Mouse (Mus musculus): Measurements from ENCODE around the gene Serpind1. TPM values are rescaled to one million over a fixed set of nuclear protein-coding genes. Genes with fewer than 3 reads are reported as not detected.

Serpind1 gene
- polyA plus RNA-seq (2017; shearing (Covaris generic)) = 0.29 TPM

GRCm38 (mm10) chr16:17331116-17331515, at the start of gene Serpind1:
TSS of gene Serpind1 (plus strand) at chr16:17331371.

Other genes with a start within 250 kb of the Serpind1 start
- 247 TPM for gene Ppil2, start 220.1 kb upstream of the Serpind1 start, polyA plus RNA-seq (2017; shearing (Covaris generic))
- gene 2610318N02Rik, start 206.2 kb upstream of the Serpind1 start, polyA plus RNA-seq (2017; shearing (Covaris generic)) = 3.0 TPM
- gene Sdf2l1, start 199.0 kb upstream of the Serpind1 start, polyA plus RNA-seq (2017; shearing (Covaris generic)) = 34.7 TPM
- gene Ydjc, start 186.8 kb upstream of the Serpind1 start, polyA plus RNA-seq (2017; shearing (Covaris generic)) = 19.4 TPM
- 2.0 TPM for gene Ccdc116, start 184.1 kb upstream of the Serpind1 start, polyA plus RNA-seq (2017; shearing (Covaris generic))
- gene Ube2l3, start 128.7 kb upstream of the Serpind1 start, polyA plus RNA-seq (2017; shearing (Covaris generic)) = 289 TPM
- not detected for gene Rimbp3, start 122.8 kb upstream of the Serpind1 start, polyA plus RNA-seq (2017; shearing (Covaris generic))
- 2.4 TPM for gene Hic2, start 97.8 kb upstream of the Serpind1 start, polyA plus RNA-seq (2017; shearing (Covaris generic))
- 145 TPM for gene Tmem191c, start 55.3 kb upstream of the Serpind1 start, polyA plus RNA-seq (2017; shearing (Covaris generic))
- gene Snap29, start 74.6 kb downstream of the Serpind1 start, polyA plus RNA-seq (2017; shearing (Covaris generic)) = 19.4 TPM
- 71.0 TPM for gene Pi4ka, start 74.9 kb downstream of the Serpind1 start, polyA plus RNA-seq (2017; shearing (Covaris generic))
- 65.7 TPM for gene Crkl, start 120.6 kb downstream of the Serpind1 start, polyA plus RNA-seq (2017; shearing (Covaris generic))
- gene Aifm3, start 158.2 kb downstream of the Serpind1 start, polyA plus RNA-seq (2017; shearing (Covaris generic)) = not detected
- 72.2 TPM for gene Lztr1, start 177.3 kb downstream of the Serpind1 start, polyA plus RNA-seq (2017; shearing (Covaris generic))
- 80.5 TPM for gene Thap7, start 199.8 kb downstream of the Serpind1 start, polyA plus RNA-seq (2017; shearing (Covaris generic))
- not detected for gene Lrrc74b, start 229.9 kb downstream of the Serpind1 start, polyA plus RNA-seq (2017; shearing (Covaris generic))
- gene P2rx6, start 230.5 kb downstream of the Serpind1 start, polyA plus RNA-seq (2017; shearing (Covaris generic)) = not detected

Data from CD4-positive, CD25-positive, alpha-beta regulatory T cell (primary cell).